Mouse (Mus musculus): ENCODE results near the gene Hk1. TPM values are rescaled to one million over a fixed set of nuclear protein-coding genes. Genes with fewer than 3 reads are reported as not detected.
"Not testable (repeated sequence)": the region's sequence is repeated elsewhere in the genome, so short reads cannot be mapped to it uniquely, and the experiment has no call there.

Hk1 gene
- polyA plus RNA-seq, 1 experiment: 65.7 TPM

DNA sequence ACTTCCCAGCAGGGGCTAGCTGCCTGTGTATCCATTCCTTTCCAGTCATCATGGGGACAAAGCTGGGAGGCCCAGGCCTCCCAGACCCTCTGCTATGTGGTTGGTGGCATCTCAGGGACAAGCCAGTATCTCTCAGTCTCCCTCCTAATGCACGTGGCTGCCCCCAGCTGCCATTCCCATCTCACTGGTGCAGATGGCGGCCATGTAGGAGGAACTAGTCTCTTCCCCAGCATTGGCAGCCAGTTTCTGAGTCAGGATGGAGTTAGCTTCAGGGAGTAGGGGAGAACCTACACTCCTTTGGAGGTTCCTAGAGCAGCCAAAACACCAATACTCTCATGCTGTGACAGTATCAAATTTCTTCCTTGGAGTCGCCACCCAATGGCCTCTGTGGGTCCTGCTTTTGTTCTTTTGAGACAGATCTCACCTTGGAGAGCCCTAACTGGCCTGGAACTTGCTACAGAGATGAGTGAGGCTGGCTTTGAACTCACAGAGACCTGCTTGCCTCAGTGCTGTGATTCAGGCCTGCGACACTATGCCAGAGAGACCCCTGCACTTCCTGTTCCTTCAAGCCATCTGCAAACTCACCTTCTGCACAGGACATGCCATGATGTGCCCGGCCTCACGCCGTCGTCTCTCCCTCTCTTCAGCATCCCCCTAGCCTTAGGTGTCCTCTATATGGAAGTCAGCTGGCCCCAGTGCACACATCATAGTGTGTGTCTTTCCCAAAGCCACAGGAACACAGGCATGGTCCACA is 52.7 kb downstream of the Hk1 start:
- no peaks in the 10 kb centered on the region for H3K27me3 ChIP-seq (ENCODE audit: control insufficient read depth, insufficient read depth, insufficient read length)
- peaks cover 92% of the 10 kb centered on the region for H3K79me2 ChIP-seq (ENCODE audit: control insufficient read depth, insufficient read depth)
- TF ChIP-seq MYOG (IDR thresholded peaks at IDR 0.05; ENCODE audit: control insufficient read depth, extremely low read depth, insufficient read length) (no peak), FOSL1 (IDR thresholded peaks at IDR 0.05; ENCODE audit: insufficient read depth, low read length, poor library complexity, severe bottlenecking) (no peak), CTCF (IDR thresholded peaks at IDR 0.05; ENCODE audit: control insufficient read depth, insufficient read depth, insufficient read length) (no peak), MYOD1 (IDR thresholded peaks at IDR 0.05; ENCODE audit: control insufficient read depth, insufficient read length, low read depth) (no peak), USF1 (IDR thresholded peaks at IDR 0.05; ENCODE audit: low read depth) (no peak)
- no peak overlapping the region for H3K4me3 ChIP-seq (ENCODE audit: insufficient read depth, poor library complexity, severe bottlenecking)
- no peak overlapping the region for H3ac ChIP-seq (ENCODE audit: control insufficient read depth, insufficient read length, low read depth)
- peaks cover 41% of the 10 kb centered on the region for H3K79me3 ChIP-seq (ENCODE audit: low read depth)
- H3K36me3 ChIP-seq (ENCODE audit: control insufficient read depth, insufficient read depth): peaks cover 9% of the 10 kb centered on the region

DNA sequence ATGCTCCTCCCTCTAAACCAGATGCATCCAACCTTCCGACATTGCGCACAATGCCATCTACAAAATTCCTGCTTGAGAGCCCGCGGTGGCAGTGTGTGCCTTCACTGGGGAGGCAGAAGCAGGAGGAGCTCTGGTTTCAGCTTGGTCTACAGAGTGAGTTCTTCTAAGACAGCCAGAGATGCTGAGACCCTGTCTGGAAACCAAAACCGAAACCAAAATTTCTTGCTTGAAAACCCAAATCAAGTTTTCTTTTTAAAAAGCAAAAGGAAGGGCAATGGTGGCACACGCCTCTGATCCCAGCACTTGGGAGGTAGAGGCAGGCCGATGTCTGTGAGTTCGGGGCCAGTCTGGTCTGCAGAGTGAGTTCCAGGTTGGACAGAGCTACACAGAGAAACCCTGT is 53.7 kb downstream of the Hk1 start:
- Histone ChIP-seq H3K79me3 (ENCODE audit: low read depth) (peaks cover 40% of the 10 kb centered on the region), H3K79me2 (ENCODE audit: control insufficient read depth, insufficient read depth) (peaks cover 92% of the 10 kb centered on the region), H3K4me3 (ENCODE audit: insufficient read depth, poor library complexity, severe bottlenecking) (no peak overlapping the region), H3K27me3 (ENCODE audit: control insufficient read depth, insufficient read depth, insufficient read length) (no peaks in the 10 kb centered on the region), H3K36me3 (ENCODE audit: control insufficient read depth, insufficient read depth) (peaks cover 9% of the 10 kb centered on the region), H3ac (ENCODE audit: control insufficient read depth, insufficient read length, low read depth) (no peak overlapping the region)
- TF ChIP-seq MYOG (IDR thresholded peaks at IDR 0.05; ENCODE audit: control insufficient read depth, extremely low read depth, insufficient read length) (no peak), MAX (IDR thresholded peaks at IDR 0.05) (no peak), FOSL1 (IDR thresholded peaks at IDR 0.05; ENCODE audit: insufficient read depth, low read length, poor library complexity, severe bottlenecking) (no peak), CTCF (IDR thresholded peaks at IDR 0.05; ENCODE audit: control insufficient read depth, insufficient read depth, insufficient read length) (no peak), USF1 (IDR thresholded peaks at IDR 0.05; ENCODE audit: low read depth) (no peak), CEBPB (IDR thresholded peaks at IDR 0.05; ENCODE audit: low read depth) (no peak), MYOD1 (IDR thresholded peaks at IDR 0.05; ENCODE audit: control insufficient read depth, insufficient read length, low read depth) (no peak)

DNA sequence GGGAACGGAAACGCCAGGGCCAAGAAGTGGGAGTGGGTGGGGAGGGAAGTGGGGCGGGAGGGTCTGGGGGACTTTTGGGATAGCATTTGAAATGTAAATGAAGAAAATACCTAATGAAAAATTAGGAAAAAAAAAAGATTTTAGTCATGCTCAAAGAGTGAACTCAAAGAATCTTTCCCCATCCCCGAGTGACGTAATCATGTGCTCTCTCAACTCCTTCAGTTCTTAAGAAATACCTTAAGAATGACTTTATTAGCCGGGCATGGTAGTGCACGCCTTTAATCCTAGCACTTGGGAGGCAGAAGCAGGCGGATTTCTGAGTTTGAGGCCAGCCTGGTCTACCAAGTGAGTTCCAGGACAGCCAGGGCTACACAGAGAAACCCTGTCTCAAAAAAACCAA is 56.9 kb downstream of the Hk1 start:
- Histone ChIP-seq H3K79me2 (ENCODE audit: control insufficient read depth, insufficient read depth) (peaks cover 81% of the 10 kb centered on the region), H3K79me3 (ENCODE audit: low read depth) (peaks cover 33% of the 10 kb centered on the region)
- not testable (repeated sequence) for H3K27me3 ChIP-seq (ENCODE audit: control insufficient read depth, insufficient read depth, insufficient read length); H3K4me3 ChIP-seq (ENCODE audit: insufficient read depth, poor library complexity, severe bottlenecking); H3ac ChIP-seq (ENCODE audit: control insufficient read depth, insufficient read length, low read depth); H3K36me3 ChIP-seq (ENCODE audit: control insufficient read depth, insufficient read depth)
- peak; percentile 31 for TF ChIP-seq CEBPB (IDR thresholded peaks at IDR 0.05; ENCODE audit: low read depth)

DNA sequence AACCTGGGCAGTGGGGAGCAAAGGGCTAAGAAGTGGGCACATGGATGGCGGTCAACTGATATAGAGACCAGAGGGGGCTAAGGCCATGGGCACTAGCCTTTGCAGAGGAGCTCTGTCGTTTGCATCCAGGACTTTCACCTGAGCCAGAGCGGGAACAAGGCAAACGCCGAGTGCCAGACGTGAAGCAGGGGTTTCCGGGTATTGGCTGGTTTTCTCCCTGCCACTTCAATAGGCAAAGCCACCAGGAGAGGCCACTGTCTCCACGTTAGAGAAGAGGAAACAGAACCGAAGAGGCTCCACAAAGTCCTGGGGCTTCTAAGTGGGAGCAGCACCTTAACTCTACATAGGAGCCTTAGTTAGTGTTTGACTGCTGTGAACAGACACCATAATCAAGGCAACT is 58.3 kb downstream of the Hk1 start:
- Histone ChIP-seq H3K36me3 (ENCODE audit: control insufficient read depth, insufficient read depth) (peaks cover 5% of the 10 kb centered on the region), H3K4me3 (ENCODE audit: insufficient read depth, poor library complexity, severe bottlenecking) (no peak overlapping the region), H3K79me3 (ENCODE audit: low read depth) (peaks cover 31% of the 10 kb centered on the region), H3K27me3 (ENCODE audit: control insufficient read depth, insufficient read depth, insufficient read length) (no peaks in the 10 kb centered on the region), H3ac (ENCODE audit: control insufficient read depth, insufficient read length, low read depth) (no peak overlapping the region), H3K79me2 (ENCODE audit: control insufficient read depth, insufficient read depth) (peaks cover 81% of the 10 kb centered on the region)
- TF ChIP-seq MAX (IDR thresholded peaks at IDR 0.05) (no peak), FOSL1 (IDR thresholded peaks at IDR 0.05; ENCODE audit: insufficient read depth, low read length, poor library complexity, severe bottlenecking) (no peak), CEBPB (IDR thresholded peaks at IDR 0.05; ENCODE audit: low read depth) (no peak), MYOG (IDR thresholded peaks at IDR 0.05; ENCODE audit: control insufficient read depth, extremely low read depth, insufficient read length) (no peak), USF1 (IDR thresholded peaks at IDR 0.05; ENCODE audit: low read depth) (no peak), CTCF (IDR thresholded peaks at IDR 0.05; ENCODE audit: control insufficient read depth, insufficient read depth, insufficient read length) (no peak), MYOD1 (IDR thresholded peaks at IDR 0.05; ENCODE audit: control insufficient read depth, insufficient read length, low read depth) (no peak)

DNA sequence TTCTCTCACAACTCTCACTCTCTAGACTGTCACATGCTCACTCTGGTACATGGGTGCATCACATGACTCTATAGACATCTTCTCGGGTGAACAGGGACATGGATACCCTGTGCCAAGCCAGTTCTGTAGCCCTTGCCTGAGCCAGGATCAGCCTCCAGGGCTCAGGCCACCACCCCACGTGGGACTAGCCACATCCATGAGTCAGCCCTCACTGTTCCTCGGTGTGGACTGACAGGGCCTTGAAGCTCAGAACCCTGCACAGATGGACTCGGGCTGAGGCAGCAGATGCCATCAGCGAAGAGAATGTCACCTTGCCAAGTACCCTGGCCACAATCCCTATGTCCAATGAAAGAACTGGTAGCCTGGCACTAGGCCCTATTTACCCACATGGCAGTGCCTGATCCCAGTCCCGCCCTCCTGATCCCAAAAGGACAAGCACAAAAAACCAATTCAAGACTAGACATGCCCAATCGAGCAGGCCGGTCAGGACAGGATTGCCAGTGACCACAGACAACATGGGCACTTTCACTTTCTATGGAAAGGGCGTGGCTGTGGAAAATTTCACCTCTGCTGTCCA is 59.2 kb downstream of the Hk1 start:
- Histone ChIP-seq H3ac (ENCODE audit: control insufficient read depth, insufficient read length, low read depth) (peak overlapping the region; percentile 6), H3K79me2 (ENCODE audit: control insufficient read depth, insufficient read depth) (peaks cover 79% of the 10 kb centered on the region), H3K79me3 (ENCODE audit: low read depth) (peaks cover 25% of the 10 kb centered on the region), H3K36me3 (ENCODE audit: control insufficient read depth, insufficient read depth) (peaks cover 1% of the 10 kb centered on the region), H3K27me3 (ENCODE audit: control insufficient read depth, insufficient read depth, insufficient read length) (no peaks in the 10 kb centered on the region), H3K4me3 (ENCODE audit: insufficient read depth, poor library complexity, severe bottlenecking) (no peak overlapping the region)
- TF ChIP-seq CTCF (IDR thresholded peaks at IDR 0.05; ENCODE audit: control insufficient read depth, insufficient read depth, insufficient read length) (no peak), MAX (IDR thresholded peaks at IDR 0.05) (peak; percentile 49), MYOD1 (IDR thresholded peaks at IDR 0.05; ENCODE audit: control insufficient read depth, insufficient read length, low read depth) (peak; percentile 5), USF1 (IDR thresholded peaks at IDR 0.05; ENCODE audit: low read depth) (peak; percentile 86)

DNA sequence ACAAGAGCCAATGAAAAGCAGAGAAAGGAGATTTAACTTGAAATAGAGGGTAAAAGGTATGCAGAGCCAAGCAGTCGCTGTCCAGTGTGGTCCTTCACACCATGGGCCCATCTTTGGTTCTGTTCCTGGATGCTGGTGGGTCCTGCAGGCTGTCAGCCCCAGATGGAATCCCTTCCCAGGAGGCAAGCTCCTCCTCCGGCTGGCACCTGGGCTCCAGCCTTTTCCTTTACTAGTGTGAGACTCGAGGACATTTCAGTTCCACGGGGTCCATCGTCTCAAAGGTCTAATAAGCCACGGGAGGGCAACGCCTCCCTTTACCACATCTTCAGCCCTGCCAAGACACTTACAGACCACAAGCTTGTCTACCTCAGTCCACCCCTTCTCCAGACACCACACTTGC is 60.6 kb downstream of the Hk1 start:
- TF ChIP-seq MYOG (IDR thresholded peaks at IDR 0.05; ENCODE audit: control insufficient read depth, extremely low read depth, insufficient read length): no peak
- TF ChIP-seq FOSL1 (IDR thresholded peaks at IDR 0.05; ENCODE audit: insufficient read depth, low read length, poor library complexity, severe bottlenecking): no peak
- no peak for TF ChIP-seq MAX (IDR thresholded peaks at IDR 0.05)
- no peak for TF ChIP-seq USF1 (IDR thresholded peaks at IDR 0.05; ENCODE audit: low read depth)
- no peak for TF ChIP-seq MYOD1 (IDR thresholded peaks at IDR 0.05; ENCODE audit: control insufficient read depth, insufficient read length, low read depth)
- no peak for TF ChIP-seq CEBPB (IDR thresholded peaks at IDR 0.05; ENCODE audit: low read depth)
- Histone ChIP-seq H3K27me3 (ENCODE audit: control insufficient read depth, insufficient read depth, insufficient read length) (no peaks in the 10 kb centered on the region), H3K4me3 (ENCODE audit: insufficient read depth, poor library complexity, severe bottlenecking) (no peak overlapping the region), H3K36me3 (ENCODE audit: control insufficient read depth, insufficient read depth) (peaks cover 11% of the 10 kb centered on the region), H3K79me3 (ENCODE audit: low read depth) (peaks cover 19% of the 10 kb centered on the region), H3K79me2 (ENCODE audit: control insufficient read depth, insufficient read depth) (peaks cover 66% of the 10 kb centered on the region), H3ac (ENCODE audit: control insufficient read depth, insufficient read length, low read depth) (no peak overlapping the region)

Measured in C2C12 (cell line).